Mouse (Mus musculus) erythroblast, embryonic 14.5 days (primary cell): ENCODE results near the gene Rora. TPM values are rescaled to one million over a fixed set of nuclear protein-coding genes. Genes with fewer than 3 reads are reported as not detected.

Source experiments
- H3K27me3 ChIP-seq: 2 replicates; pipeline ENCODE4 v1.6.1; 2012; ENCODE audit warnings: inconsistent platforms; ENCODE audit not compliant: control insufficient read depth
- H3K36me3 ChIP-seq: 2 replicates; pipeline ENCODE4 v1.6.1; 2012; ENCODE audit warnings: mild to moderate bottlenecking, inconsistent platforms; ENCODE audit not compliant: control insufficient read depth
- H3K4me1 ChIP-seq: 2 replicates; pipeline ENCODE4 v1.6.1; 2012; ENCODE audit warnings: inconsistent platforms; ENCODE audit not compliant: control insufficient read depth
- H3K4me3 ChIP-seq: replicated peaks from 2 replicates; pipeline ENCODE3; 2012; ENCODE audit warnings: moderate library complexity, mild to moderate bottlenecking, inconsistent platforms
- H3K9me3 ChIP-seq: 2 replicates; pipeline ENCODE4 v1.6.1; 2012; ENCODE audit warnings: low read length, inconsistent platforms, mixed read lengths; ENCODE audit not compliant: control insufficient read depth
- GATA1 ChIP-seq: IDR thresholded peaks from 2 replicates; pipeline ENCODE4 v1.6.1; 2012; ENCODE audit warnings: low read length, inconsistent platforms, mixed read lengths
- TAL1 ChIP-seq: IDR thresholded peaks from 3 replicates; pipeline ENCODE4 v1.6.1; 2012; ENCODE audit warnings: low read length, inconsistent platforms, mixed read lengths
- polyA plus RNA-seq: library from polyadenylated mRNA; stranded (reverse); fragments of >175 nt; gene quantifications from 2 replicates; pipeline ENCODE4 v1.2.3, GENCODE M21; 2012

Gene Rora
- polyA plus RNA-seq, 1 experiment, result under 0.01 TPM

- Histone ChIP-seq H3K4me1 (no peaks in the 10 kb centered on the region), H3K9me3 (no peaks in the 10 kb centered on the region), H3K27me3 (no peaks in the 10 kb centered on the region), H3K4me3 (no peak overlapping the region), H3K36me3 (no peaks in the 10 kb centered on the region)
- TF ChIP-seq TAL1, result no peak
- TF ChIP-seq GATA1, result no peak
These were observed 46.3 kb downstream of the Rora start for GRCm38 (mm10) chr9:68699856-68700255.

- Histone ChIP-seq H3K36me3 (no peaks in the 10 kb centered on the region), H3K4me3 (no peak overlapping the region), H3K27me3 (no peaks in the 10 kb centered on the region), H3K9me3 (peaks cover 3% of the 10 kb centered on the region; the same call in 1 of the 2 replicates), H3K4me1 (no peaks in the 10 kb centered on the region)
- TF ChIP-seq GATA1, result no peak
- no peak for TF ChIP-seq TAL1
These were observed 54.0 kb downstream of the Rora start for GRCm38 (mm10) chr9:68707636-68708035.

GRCm38 (mm10) chr9:68709232-68709631 is 55.6 kb downstream of the Rora start:
- H3K4me1 ChIP-seq, result no peaks in the 10 kb centered on the region
- no peaks in the 10 kb centered on the region for H3K36me3 ChIP-seq
- H3K27me3 ChIP-seq, result no peaks in the 10 kb centered on the region
- H3K4me3 ChIP-seq, result no peak overlapping the region
- TF ChIP-seq GATA1 (no peak), TAL1 (no peak)
- H3K9me3 ChIP-seq, result peaks cover 3% of the 10 kb centered on the region; the same call in 1 of the 2 replicates

GRCm38 (mm10) chr9:68710893-68711654 is 57.5 kb downstream of the Rora start:
- no peak for TF ChIP-seq TAL1
- TF ChIP-seq GATA1, result no peak
- H3K4me1 ChIP-seq, result no peaks in the 10 kb centered on the region

GRCm38 (mm10) chr9:68716961-68717360 is 63.4 kb downstream of the Rora start:
- Histone ChIP-seq H3K9me3 (peaks cover 5% of the 10 kb centered on the region), H3K27me3 (no peaks in the 10 kb centered on the region), H3K4me3 (no peak overlapping the region), H3K36me3 (no peaks in the 10 kb centered on the region), H3K4me1 (no peaks in the 10 kb centered on the region)
- no peak for TF ChIP-seq TAL1
- TF ChIP-seq GATA1, result no peak

More at GRCm38 (mm10) chr9:68710893-68711654, 57.5 kb downstream of the Rora start:
- peaks cover 3% of the 10 kb centered on the region; the same call in 1 of the 2 replicates for H3K9me3 ChIP-seq
- no peak overlapping the region for H3K4me3 ChIP-seq
- H3K27me3 ChIP-seq, result no peaks in the 10 kb centered on the region
- H3K36me3 ChIP-seq, result no peaks in the 10 kb centered on the region

GRCm38 (mm10) chr9:68718427-68718826 is 64.8 kb downstream of the Rora start:
- H3K27me3 ChIP-seq, result no peaks in the 10 kb centered on the region
- peaks cover 5% of the 10 kb centered on the region for H3K9me3 ChIP-seq
- no peaks in the 10 kb centered on the region for H3K36me3 ChIP-seq
- H3K4me1 ChIP-seq, result no peaks in the 10 kb centered on the region
- no peak overlapping the region for H3K4me3 ChIP-seq
- TF ChIP-seq GATA1 (no peak), TAL1 (no peak)

- no peaks in the 10 kb centered on the region for H3K36me3 ChIP-seq
- H3K4me1 ChIP-seq, result no peaks in the 10 kb centered on the region
- no peak overlapping the region for H3K4me3 ChIP-seq
- peaks cover 6% of the 10 kb centered on the region for H3K9me3 ChIP-seq
- TF ChIP-seq GATA1, result no peak
- no peak for TF ChIP-seq TAL1
- H3K27me3 ChIP-seq, result no peaks in the 10 kb centered on the region
These were observed 65.7 kb downstream of the Rora start for GRCm38 (mm10) chr9:68719286-68719685.

GRCm38 (mm10) chr9:68724636-68725285 is 71.2 kb downstream of the Rora start:
- Histone ChIP-seq H3K4me3 (no peak overlapping the region), H3K36me3 (no peaks in the 10 kb centered on the region), H3K9me3 (peaks cover 9% of the 10 kb centered on the region; the same call in 1 of the 2 replicates), H3K4me1 (no peaks in the 10 kb centered on the region), H3K27me3 (no peaks in the 10 kb centered on the region)
- TF ChIP-seq TAL1, result no peak
- TF ChIP-seq GATA1, result no peak

- TF ChIP-seq GATA1, result no peak
- TF ChIP-seq TAL1, result no peak
- no peak overlapping the region for H3K4me3 ChIP-seq
- no peaks in the 10 kb centered on the region for H3K27me3 ChIP-seq
- peaks cover 20% of the 10 kb centered on the region for H3K9me3 ChIP-seq
- no peaks in the 10 kb centered on the region for H3K36me3 ChIP-seq
- H3K4me1 ChIP-seq, result no peaks in the 10 kb centered on the region
These were observed 73.7 kb downstream of the Rora start for GRCm38 (mm10) chr9:68727166-68727855.
